Mouse (Mus musculus): Measurements from ENCODE around the gene Ankfn1. TPM values are rescaled to one million over a fixed set of nuclear protein-coding genes. Genes with fewer than 3 reads are reported as not detected.

Ankfn1 gene
- polyA plus RNA-seq, 1 experiment from 2014 or later: 4.2 TPM

GRCm38 (mm10) chr11:89501796-89502195 is 275.7 kb downstream of the Ankfn1 start:
- Histone ChIP-seq H3K9ac (replicated peaks) (no peak overlapping the region), H3K4me1 (peaks cover 19% of the 10 kb centered on the region), H3K27me3 (peaks cover 5% of the 10 kb centered on the region; the same call in 1 of the 2 replicates), H3K4me3 (no peak overlapping the region), H3K9me3 (no peaks in the 10 kb centered on the region), H3K4me2 (replicated peaks) (no peak overlapping the region), H3K36me3 (no peaks in the 10 kb centered on the region), H3K27ac (replicated peaks) (no peak overlapping the region)
- no peak for ATAC-seq (replicated peaks)
- WGBS: 7% methylated on average over 7 of the region's 7 CpGs

- H3K4me3 ChIP-seq: no peak overlapping the region
- no peak for ATAC-seq (replicated peaks)
- H3K9ac ChIP-seq (replicated peaks): no peak overlapping the region
- no peaks in the 10 kb centered on the region for H3K9me3 ChIP-seq
- no peaks in the 10 kb centered on the region for H3K36me3 ChIP-seq
- 70% methylated on average over 2 of the region's 2 CpGs for WGBS
- H3K27me3 ChIP-seq: peaks cover 5% of the 10 kb centered on the region; the same call in 1 of the 2 replicates
- H3K27ac ChIP-seq (replicated peaks): no peak overlapping the region
- no peak overlapping the region for H3K4me2 ChIP-seq (replicated peaks)
- H3K4me1 ChIP-seq: peaks cover 11% of the 10 kb centered on the region
These were observed 276.5 kb downstream of the Ankfn1 start for GRCm38 (mm10) chr11:89500961-89501360.

GRCm38 (mm10) chr11:89481084-89481483 is 296.4 kb downstream of the Ankfn1 start:
- H3K9me3 ChIP-seq: no peaks in the 10 kb centered on the region
- no peak overlapping the region for H3K27ac ChIP-seq (replicated peaks)
- H3K36me3 ChIP-seq: no peaks in the 10 kb centered on the region
- H3K4me2 ChIP-seq (replicated peaks): no peak overlapping the region
- no peaks in the 10 kb centered on the region for H3K4me1 ChIP-seq
- H3K4me3 ChIP-seq: no peak overlapping the region
- ATAC-seq (replicated peaks): no peak
- H3K27me3 ChIP-seq: no peaks in the 10 kb centered on the region
- H3K9ac ChIP-seq (replicated peaks): no peak overlapping the region
- WGBS: 85% methylated on average over 6 of the region's 6 CpGs

GRCm38 (mm10) chr11:89476927-89477326 is 300.5 kb downstream of the Ankfn1 start:
- H3K4me2 ChIP-seq (replicated peaks): no peak overlapping the region
- H3K27me3 ChIP-seq: no peaks in the 10 kb centered on the region
- 76% methylated on average over 5 of the region's 5 CpGs for WGBS
- no peak overlapping the region for H3K27ac ChIP-seq (replicated peaks)
- H3K4me1 ChIP-seq: no peaks in the 10 kb centered on the region
- H3K9me3 ChIP-seq: no peaks in the 10 kb centered on the region
- H3K4me3 ChIP-seq: no peak overlapping the region
- no peak for ATAC-seq (replicated peaks)
- no peak overlapping the region for H3K9ac ChIP-seq (replicated peaks)
- H3K36me3 ChIP-seq: no peaks in the 10 kb centered on the region

GRCm38 (mm10) chr11:89476047-89476446 is 301.4 kb downstream of the Ankfn1 start:
- Histone ChIP-seq H3K9me3 (no peaks in the 10 kb centered on the region), H3K4me1 (no peaks in the 10 kb centered on the region), H3K9ac (replicated peaks) (no peak overlapping the region), H3K4me3 (no peak overlapping the region), H3K27me3 (no peaks in the 10 kb centered on the region), H3K4me2 (replicated peaks) (no peak overlapping the region), H3K27ac (replicated peaks) (no peak overlapping the region), H3K36me3 (no peaks in the 10 kb centered on the region)
- WGBS: 90% methylated on average over 4 of the region's 4 CpGs
- ATAC-seq (replicated peaks): no peak

GRCm38 (mm10) chr11:89472871-89473270 is 304.6 kb downstream of the Ankfn1 start:
- H3K27me3 ChIP-seq: no peaks in the 10 kb centered on the region
- no peaks in the 10 kb centered on the region for H3K4me1 ChIP-seq
- H3K4me2 ChIP-seq (replicated peaks): no peak overlapping the region
- H3K9me3 ChIP-seq: no peaks in the 10 kb centered on the region
- H3K4me3 ChIP-seq: no peak overlapping the region
- 88% methylated on average over 4 of the region's 4 CpGs for WGBS
- no peaks in the 10 kb centered on the region for H3K36me3 ChIP-seq
- H3K9ac ChIP-seq (replicated peaks): no peak overlapping the region
- ATAC-seq (replicated peaks): no peak
- H3K27ac ChIP-seq (replicated peaks): no peak overlapping the region

- no peaks in the 10 kb centered on the region for H3K9me3 ChIP-seq
- H3K4me1 ChIP-seq: no peaks in the 10 kb centered on the region
- H3K27ac ChIP-seq (replicated peaks): no peak overlapping the region
- no peak for ATAC-seq (replicated peaks)
- WGBS: 92% methylated on average over 4 of the region's 4 CpGs
- H3K36me3 ChIP-seq: no peaks in the 10 kb centered on the region
- no peak overlapping the region for H3K4me3 ChIP-seq
- H3K4me2 ChIP-seq (replicated peaks): no peak overlapping the region
- H3K9ac ChIP-seq (replicated peaks): no peak overlapping the region
- H3K27me3 ChIP-seq: no peaks in the 10 kb centered on the region
These were observed 312.1 kb downstream of the Ankfn1 start for GRCm38 (mm10) chr11:89465381-89465780.

- Histone ChIP-seq H3K4me2 (replicated peaks) (no peak overlapping the region), H3K27ac (replicated peaks) (no peak overlapping the region), H3K4me1 (no peaks in the 10 kb centered on the region), H3K9me3 (no peaks in the 10 kb centered on the region), H3K9ac (replicated peaks) (no peak overlapping the region), H3K4me3 (no peak overlapping the region), H3K27me3 (no peaks in the 10 kb centered on the region), H3K36me3 (no peaks in the 10 kb centered on the region)
- no peak for ATAC-seq (replicated peaks)
- WGBS: 85% methylated on average over 10 of the region's 10 CpGs
These were observed 315.2 kb downstream of the Ankfn1 start for GRCm38 (mm10) chr11:89462216-89462615.

GRCm38 (mm10) chr11:89459437-89459836 is 318.0 kb downstream of the Ankfn1 start:
- no peaks in the 10 kb centered on the region for H3K27me3 ChIP-seq
- H3K4me1 ChIP-seq: peaks cover 3% of the 10 kb centered on the region; the same call in 1 of the 2 replicates
- WGBS: 93% methylated on average over 6 of the region's 6 CpGs
- H3K36me3 ChIP-seq: no peaks in the 10 kb centered on the region
- ATAC-seq (replicated peaks): no peak
- no peaks in the 10 kb centered on the region for H3K9me3 ChIP-seq
- H3K4me2 ChIP-seq (replicated peaks): no peak overlapping the region
- H3K9ac ChIP-seq (replicated peaks): no peak overlapping the region
- no peak overlapping the region for H3K27ac ChIP-seq (replicated peaks)
- H3K4me3 ChIP-seq: no peak overlapping the region

- Histone ChIP-seq H3K4me1 (peaks cover 8% of the 10 kb centered on the region), H3K9me3 (no peaks in the 10 kb centered on the region), H3K27me3 (no peaks in the 10 kb centered on the region), H3K36me3 (no peaks in the 10 kb centered on the region), H3K27ac (replicated peaks) (no peak overlapping the region), H3K9ac (replicated peaks) (no peak overlapping the region), H3K4me2 (replicated peaks) (no peak overlapping the region), H3K4me3 (no peak overlapping the region)
- ATAC-seq (replicated peaks): no peak
- WGBS: 24% methylated on average over 5 of the region's 5 CpGs
These were observed 321.7 kb downstream of the Ankfn1 start for GRCm38 (mm10) chr11:89455647-89456231.

GRCm38 (mm10) chr11:89454702-89455101 is 322.8 kb downstream of the Ankfn1 start:
- no peak for ATAC-seq (replicated peaks)
- Histone ChIP-seq H3K36me3 (no peaks in the 10 kb centered on the region), H3K27me3 (no peaks in the 10 kb centered on the region), H3K4me3 (no peak overlapping the region), H3K4me2 (replicated peaks) (no peak overlapping the region), H3K9me3 (no peaks in the 10 kb centered on the region), H3K4me1 (peaks cover 9% of the 10 kb centered on the region), H3K9ac (replicated peaks) (no peak overlapping the region), H3K27ac (replicated peaks) (no peak overlapping the region)
- WGBS: 63% methylated on average over 4 of the region's 4 CpGs

- no peak overlapping the region for H3K4me3 ChIP-seq
- no peak overlapping the region for H3K4me2 ChIP-seq (replicated peaks)
- H3K36me3 ChIP-seq: no peaks in the 10 kb centered on the region
- H3K27me3 ChIP-seq: no peaks in the 10 kb centered on the region
- H3K9ac ChIP-seq (replicated peaks): no peak overlapping the region
- H3K27ac ChIP-seq (replicated peaks): no peak overlapping the region
- ATAC-seq (replicated peaks): no peak
- WGBS: 37% methylated on average over 2 of the region's 2 CpGs
- H3K9me3 ChIP-seq: no peaks in the 10 kb centered on the region
- peaks cover 19% of the 10 kb centered on the region for H3K4me1 ChIP-seq
These were observed 324.6 kb downstream of the Ankfn1 start for GRCm38 (mm10) chr11:89452862-89453261.

GRCm38 (mm10) chr11:89450406-89450805 is 327.0 kb downstream of the Ankfn1 start:
- Histone ChIP-seq H3K27me3 (no peaks in the 10 kb centered on the region), H3K9me3 (no peaks in the 10 kb centered on the region), H3K4me1 (peaks cover 22% of the 10 kb centered on the region), H3K4me3 (no peak overlapping the region), H3K4me2 (replicated peaks) (no peak overlapping the region), H3K9ac (replicated peaks) (no peak overlapping the region), H3K36me3 (no peaks in the 10 kb centered on the region), H3K27ac (replicated peaks) (no peak overlapping the region)
- no peak for ATAC-seq (replicated peaks)
- 26% methylated on average over 4 of the region's 4 CpGs for WGBS

All from forebrain, embryonic 15.5 days (tissue).